Mouse (Mus musculus): ENCODE results near the gene 4933421I07Rik. TPM values are rescaled to one million over a fixed set of nuclear protein-coding genes. Genes with fewer than 3 reads are reported as not detected.

Gene 4933421I07Rik
- polyA plus RNA-seq, 1 experiment = not detected

DNA sequence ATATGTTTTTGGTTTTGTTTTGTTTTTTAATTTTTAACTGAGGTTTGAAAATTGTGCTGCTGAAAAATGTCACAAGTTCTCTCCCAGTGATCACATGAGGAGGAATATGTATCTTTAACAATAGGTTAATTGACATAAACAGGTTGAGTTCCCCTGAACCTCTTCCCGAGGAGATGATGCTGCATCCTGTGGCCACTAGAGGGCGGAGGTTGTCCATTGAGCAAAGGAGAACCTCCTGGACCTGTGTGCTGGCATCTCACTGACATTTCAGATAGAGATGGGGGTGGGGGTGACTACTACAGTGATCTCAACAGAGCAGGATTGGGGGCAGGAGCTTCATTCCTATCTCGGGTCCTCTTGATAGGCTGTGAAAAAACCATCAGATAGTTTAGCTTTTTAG lies 2.7 kb upstream of the 4933421I07Rik start:
- no peak overlapping the region for H3ac ChIP-seq (ENCODE audit: control insufficient read depth, insufficient read length, low read depth)
- H3K27me3 ChIP-seq (ENCODE audit: control insufficient read depth, insufficient read depth, insufficient read length) = no peaks in the 10 kb centered on the region
- H3K79me2 ChIP-seq (ENCODE audit: control insufficient read depth, insufficient read depth) = no peaks in the 10 kb centered on the region
- no peak overlapping the region for H3K4me3 ChIP-seq (ENCODE audit: insufficient read depth, poor library complexity, severe bottlenecking)
- no peaks in the 10 kb centered on the region for H3K79me3 ChIP-seq (ENCODE audit: low read depth)
- TF ChIP-seq MAX (IDR thresholded peaks at IDR 0.05) = no peak
- TF ChIP-seq CEBPB (IDR thresholded peaks at IDR 0.05; ENCODE audit: low read depth) = no peak
- TF ChIP-seq MYOG (IDR thresholded peaks at IDR 0.05; ENCODE audit: control insufficient read depth, extremely low read depth, insufficient read length) = no peak
- TF ChIP-seq FOSL1 (IDR thresholded peaks at IDR 0.05; ENCODE audit: insufficient read depth, low read length, poor library complexity, severe bottlenecking) = no peak
- TF ChIP-seq MYOD1 (IDR thresholded peaks at IDR 0.05; ENCODE audit: control insufficient read depth, insufficient read length, low read depth) = no peak
- no peak for TF ChIP-seq CTCF (IDR thresholded peaks at IDR 0.05; ENCODE audit: control insufficient read depth, insufficient read depth, insufficient read length)
- TF ChIP-seq USF1 (IDR thresholded peaks at IDR 0.05; ENCODE audit: low read depth) = no peak
- no peaks in the 10 kb centered on the region for H3K36me3 ChIP-seq (ENCODE audit: control insufficient read depth, insufficient read depth)

DNA sequence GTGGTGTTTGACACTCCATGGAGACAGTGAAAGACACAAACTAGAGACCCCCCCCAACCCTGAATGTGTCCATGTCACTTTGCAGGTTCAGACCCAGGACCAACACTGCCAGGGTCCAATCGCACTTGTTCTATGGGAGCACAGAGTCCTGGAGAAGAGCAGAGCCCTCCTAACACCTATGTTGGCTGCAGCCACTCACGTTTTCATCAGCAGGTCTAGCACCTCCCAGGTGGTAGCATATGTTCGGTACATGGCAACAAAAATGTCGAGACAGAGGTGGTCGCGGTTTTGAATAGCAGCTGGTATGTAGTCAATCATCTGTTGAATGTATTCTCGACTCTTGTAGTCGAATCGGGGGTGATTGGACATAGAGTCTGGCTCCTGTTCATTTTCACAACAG lies 568 bp downstream of the 4933421I07Rik start:
- no peaks in the 10 kb centered on the region for H3K79me3 ChIP-seq (ENCODE audit: low read depth)
- H3K27me3 ChIP-seq (ENCODE audit: control insufficient read depth, insufficient read depth, insufficient read length) = no peaks in the 10 kb centered on the region

More for the DNA sequence above, 568 bp downstream of the 4933421I07Rik start:
- Histone ChIP-seq H3ac (ENCODE audit: control insufficient read depth, insufficient read length, low read depth) (no peak overlapping the region), H3K36me3 (ENCODE audit: control insufficient read depth, insufficient read depth) (no peaks in the 10 kb centered on the region), H3K79me2 (ENCODE audit: control insufficient read depth, insufficient read depth) (no peaks in the 10 kb centered on the region), H3K4me3 (ENCODE audit: insufficient read depth, poor library complexity, severe bottlenecking) (no peak overlapping the region)
- TF ChIP-seq MYOG (IDR thresholded peaks at IDR 0.05; ENCODE audit: control insufficient read depth, extremely low read depth, insufficient read length) = no peak
- TF ChIP-seq MYOD1 (IDR thresholded peaks at IDR 0.05; ENCODE audit: control insufficient read depth, insufficient read length, low read depth) = no peak
- TF ChIP-seq CEBPB (IDR thresholded peaks at IDR 0.05; ENCODE audit: low read depth) = no peak
- TF ChIP-seq USF1 (IDR thresholded peaks at IDR 0.05; ENCODE audit: low read depth) = no peak

Other genes with a start within 250 kb of the 4933421I07Rik start
- gene Vmn2r61, start 188.1 kb downstream of the 4933421I07Rik start, polyA plus RNA-seq (2012; fragmentation: generic; extraction: Trizol) = not detected
- gene Zfp141, start 57.6 kb upstream of the 4933421I07Rik start, polyA plus RNA-seq (2012; fragmentation: generic; extraction: Trizol) = 1.8 TPM
- gene Gm21028, start 130.5 kb upstream of the 4933421I07Rik start, polyA plus RNA-seq (2012; fragmentation: generic; extraction: Trizol) = not detected
- 0.27 TPM for gene Zfp977, start 144.4 kb upstream of the 4933421I07Rik start, polyA plus RNA-seq (2012; fragmentation: generic; extraction: Trizol)
- 0.34 TPM for gene Zfp976, start 194.5 kb upstream of the 4933421I07Rik start, polyA plus RNA-seq (2012; fragmentation: generic; extraction: Trizol)
- gene Zfp975, start 244.6 kb upstream of the 4933421I07Rik start, polyA plus RNA-seq (2012; fragmentation: generic; extraction: Trizol) = 0.40 TPM

Data from C2C12 (cell line).